Mouse (Mus musculus): ENCODE results near the gene Gm17571.

GRCm38 (mm10) chr9:13454651-13455123 lies 8.1 kb upstream of the Gm17571 start:
- TF ChIP-seq CTCF (IDR thresholded peaks at IDR 0.05; ENCODE audit: control insufficient read depth, insufficient read depth, low read length) = no peak
- TF ChIP-seq POLR2A (IDR thresholded peaks at IDR 0.05; ENCODE audit: borderline replicate concordance, control insufficient read depth, low read depth, low read length) = no peak

Measured in bone marrow, adult 2 months (tissue).